Mouse (Mus musculus): Measurements from ENCODE around the gene Efnb2. TPM values are rescaled to one million over a fixed set of nuclear protein-coding genes. Genes with fewer than 3 reads are reported as not detected.

Gene Efnb2
- total RNA-seq, 1 experiment, result 30.6 TPM

GRCm38 (mm10) chr8:8602616-8603461, 58.2 kb downstream of the Efnb2 start:
- Histone ChIP-seq H3K4me3 (ENCODE audit: insufficient read depth in 1 of 2, low read depth in 1 of 2, low read length in 2 of 2, poor library complexity in 1 of 2, severe bottlenecking in 1 of 2) (no peak overlapping the region), H3K9ac (ENCODE audit: insufficient read depth, low read depth, low read length, poor library complexity, severe bottlenecking) (no peak overlapping the region), H3K4me1 (ENCODE audit: control insufficient read depth in 2 of 2, insufficient read depth in 2 of 2, low read length in 2 of 2, poor library complexity in 1 of 2) (peaks cover 3 to 33% of the 10 kb centered on the region in 2 experiments; a peak in 3 of 4 replicates), H3K36me3 (ENCODE audit: control insufficient read depth, insufficient read depth, low read length, poor library complexity, severe bottlenecking) (no peaks in the 10 kb centered on the region), H3K9me3 (ENCODE audit: control insufficient read depth, insufficient read depth, low read depth, low read length) (no peaks in the 10 kb centered on the region), H3K27ac (ENCODE audit: insufficient read depth, low read depth, low read length, poor library complexity, severe bottlenecking) (no peak overlapping the region)
- in situ Hi-C loops (cut with MboI; ENCODE audit: low sequenced_read_pairs in 2 of 2, unreplicated experiment in 2 of 2), result no loop called here
- TF ChIP-seq CHD2 (IDR thresholded peaks at IDR 0.05; ENCODE audit: low read depth, low read length) (no peak), HCFC1 (IDR thresholded peaks at IDR 0.05; ENCODE audit: borderline replicate concordance, insufficient read depth, low read length) (no peak), MAFK (IDR thresholded peaks at IDR 0.05; ENCODE audit: insufficient read depth, low read depth, low read length) (no peak), ZC3H11A (IDR thresholded peaks at IDR 0.05; ENCODE audit: borderline replicate concordance, low read depth, low read length) (no peak), ZNF384 (IDR thresholded peaks at IDR 0.05; ENCODE audit: low read depth, low read length) (no peak)
- DNase-seq (ENCODE audit: low read depth, low spot score), result no peak

GRCm38 (mm10) chr8:8599931-8600330, 61.1 kb downstream of the Efnb2 start:
- in situ Hi-C loops (cut with MboI; ENCODE audit: low sequenced_read_pairs in 2 of 2, unreplicated experiment in 2 of 2), result no loop called here
- H3K9ac ChIP-seq (ENCODE audit: insufficient read depth, low read depth, low read length, poor library complexity, severe bottlenecking), result no peak overlapping the region
- peaks cover 2 to 17% of the 10 kb centered on the region in 2 experiments; a peak in 2 of 4 replicates for H3K4me1 ChIP-seq (ENCODE audit: control insufficient read depth in 2 of 2, insufficient read depth in 2 of 2, low read length in 2 of 2, poor library complexity in 1 of 2)
- no peak overlapping the region for H3K27ac ChIP-seq (ENCODE audit: insufficient read depth, low read depth, low read length, poor library complexity, severe bottlenecking)
- H3K4me3 ChIP-seq (ENCODE audit: insufficient read depth in 1 of 2, low read depth in 1 of 2, low read length in 2 of 2, poor library complexity in 1 of 2, severe bottlenecking in 1 of 2), result no peak overlapping the region
- H3K9me3 ChIP-seq (ENCODE audit: control insufficient read depth, insufficient read depth, low read depth, low read length), result no peaks in the 10 kb centered on the region
- DNase-seq (ENCODE audit: low read depth, low spot score), result no peak
- H3K36me3 ChIP-seq (ENCODE audit: control insufficient read depth, insufficient read depth, low read length, poor library complexity, severe bottlenecking), result no peaks in the 10 kb centered on the region
- TF ChIP-seq HCFC1 (IDR thresholded peaks at IDR 0.05; ENCODE audit: borderline replicate concordance, insufficient read depth, low read length), result no peak
- no peak for TF ChIP-seq ZC3H11A (IDR thresholded peaks at IDR 0.05; ENCODE audit: borderline replicate concordance, low read depth, low read length)
- no peak for TF ChIP-seq CHD2 (IDR thresholded peaks at IDR 0.05; ENCODE audit: low read depth, low read length)
- TF ChIP-seq MAFK (IDR thresholded peaks at IDR 0.05; ENCODE audit: insufficient read depth, low read depth, low read length), result no peak
- TF ChIP-seq ZNF384 (IDR thresholded peaks at IDR 0.05; ENCODE audit: low read depth, low read length), result no peak

- DNase-seq (ENCODE audit: low read depth, low spot score), result no peak
- Histone ChIP-seq H3K4me1 (ENCODE audit: control insufficient read depth in 2 of 2, insufficient read depth in 2 of 2, low read length in 2 of 2, poor library complexity in 1 of 2) (peaks cover 0 to 5% of the 10 kb centered on the region in 2 experiments; a peak in 1 of 4 replicates), H3K27ac (ENCODE audit: insufficient read depth, low read depth, low read length, poor library complexity, severe bottlenecking) (no peak overlapping the region), H3K4me3 (ENCODE audit: insufficient read depth in 1 of 2, low read depth in 1 of 2, low read length in 2 of 2, poor library complexity in 1 of 2, severe bottlenecking in 1 of 2) (no peak overlapping the region), H3K9me3 (ENCODE audit: control insufficient read depth, insufficient read depth, low read depth, low read length) (no peaks in the 10 kb centered on the region), H3K9ac (ENCODE audit: insufficient read depth, low read depth, low read length, poor library complexity, severe bottlenecking) (no peak overlapping the region), H3K36me3 (ENCODE audit: control insufficient read depth, insufficient read depth, low read length, poor library complexity, severe bottlenecking) (no peaks in the 10 kb centered on the region)
- in situ Hi-C loops (cut with MboI; ENCODE audit: low sequenced_read_pairs in 2 of 2, unreplicated experiment in 2 of 2), result no loop called here
- TF ChIP-seq MAFK (IDR thresholded peaks at IDR 0.05; ENCODE audit: insufficient read depth, low read depth, low read length) (no peak), ZC3H11A (IDR thresholded peaks at IDR 0.05; ENCODE audit: borderline replicate concordance, low read depth, low read length) (no peak), ZNF384 (IDR thresholded peaks at IDR 0.05; ENCODE audit: low read depth, low read length) (no peak), CHD2 (IDR thresholded peaks at IDR 0.05; ENCODE audit: low read depth, low read length) (no peak), HCFC1 (IDR thresholded peaks at IDR 0.05; ENCODE audit: borderline replicate concordance, insufficient read depth, low read length) (no peak)
These were observed 63.6 kb downstream of the Efnb2 start for GRCm38 (mm10) chr8:8597434-8597833.

DNA sequence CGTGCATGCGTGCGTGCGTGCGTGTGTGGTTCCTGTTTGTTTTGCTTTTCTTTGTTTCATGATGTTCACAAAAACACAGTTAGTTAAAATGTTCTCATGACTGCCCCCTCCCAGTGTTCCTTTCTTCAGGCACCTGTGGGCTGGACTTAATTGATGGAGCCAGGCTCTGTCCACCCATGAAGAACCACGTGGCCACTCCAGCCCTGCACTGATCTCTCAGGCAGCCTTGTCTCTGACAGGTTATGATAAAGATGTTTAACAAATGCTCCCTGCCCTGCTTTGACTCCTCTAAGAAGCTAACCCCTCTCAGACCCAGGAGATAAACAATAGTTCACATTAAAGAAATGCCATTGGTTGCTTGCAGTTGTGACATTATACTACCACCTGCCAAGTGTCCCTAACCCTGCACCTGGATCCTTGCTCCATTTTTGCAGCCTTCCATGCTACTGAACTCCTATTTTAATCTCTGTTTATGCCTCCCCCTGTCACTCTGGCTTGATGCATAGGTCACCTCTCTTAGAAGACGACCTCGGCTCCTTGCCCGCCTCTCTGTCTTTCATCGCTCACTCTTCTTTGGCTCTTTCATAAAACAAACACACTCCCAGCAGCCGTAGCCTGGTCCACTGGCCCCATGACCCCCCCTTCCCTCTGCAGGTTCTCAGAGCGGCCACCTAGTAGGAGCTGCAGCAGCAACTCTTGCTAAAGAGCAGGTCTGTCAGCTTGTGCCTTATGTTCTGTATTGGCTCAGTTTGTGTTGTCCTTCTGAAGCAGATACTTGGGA, 65.0 kb downstream of the Efnb2 start:
- no peak for DNase-seq (ENCODE audit: low read depth, low spot score)
- H3K9ac ChIP-seq (ENCODE audit: insufficient read depth, low read depth, low read length, poor library complexity, severe bottlenecking), result no peak overlapping the region
- in situ Hi-C loops (cut with MboI; ENCODE audit: low sequenced_read_pairs in 2 of 2, unreplicated experiment in 2 of 2), result no loop called here
- H3K4me3 ChIP-seq (ENCODE audit: insufficient read depth in 1 of 2, low read depth in 1 of 2, low read length in 2 of 2, poor library complexity in 1 of 2, severe bottlenecking in 1 of 2), result no peak overlapping the region
- H3K9me3 ChIP-seq (ENCODE audit: control insufficient read depth, insufficient read depth, low read depth, low read length), result no peaks in the 10 kb centered on the region
- no peaks in the 10 kb centered on the region for H3K36me3 ChIP-seq (ENCODE audit: control insufficient read depth, insufficient read depth, low read length, poor library complexity, severe bottlenecking)
- no peak for TF ChIP-seq HCFC1 (IDR thresholded peaks at IDR 0.05; ENCODE audit: borderline replicate concordance, insufficient read depth, low read length)
- TF ChIP-seq CHD2 (IDR thresholded peaks at IDR 0.05; ENCODE audit: low read depth, low read length), result no peak
- TF ChIP-seq MAFK (IDR thresholded peaks at IDR 0.05; ENCODE audit: insufficient read depth, low read depth, low read length), result no peak
- no peak for TF ChIP-seq ZC3H11A (IDR thresholded peaks at IDR 0.05; ENCODE audit: borderline replicate concordance, low read depth, low read length)
- no peak for TF ChIP-seq ZNF384 (IDR thresholded peaks at IDR 0.05; ENCODE audit: low read depth, low read length)
- no peak overlapping the region for H3K27ac ChIP-seq (ENCODE audit: insufficient read depth, low read depth, low read length, poor library complexity, severe bottlenecking)
- H3K4me1 ChIP-seq (ENCODE audit: control insufficient read depth in 2 of 2, insufficient read depth in 2 of 2, low read length in 2 of 2, poor library complexity in 1 of 2), result peaks cover 0 to 5% of the 10 kb centered on the region in 2 experiments; a peak in 1 of 4 replicates
